Comparison of ENCODE assay signal across 10 mouse cellular contexts in the genomic region with DNA sequence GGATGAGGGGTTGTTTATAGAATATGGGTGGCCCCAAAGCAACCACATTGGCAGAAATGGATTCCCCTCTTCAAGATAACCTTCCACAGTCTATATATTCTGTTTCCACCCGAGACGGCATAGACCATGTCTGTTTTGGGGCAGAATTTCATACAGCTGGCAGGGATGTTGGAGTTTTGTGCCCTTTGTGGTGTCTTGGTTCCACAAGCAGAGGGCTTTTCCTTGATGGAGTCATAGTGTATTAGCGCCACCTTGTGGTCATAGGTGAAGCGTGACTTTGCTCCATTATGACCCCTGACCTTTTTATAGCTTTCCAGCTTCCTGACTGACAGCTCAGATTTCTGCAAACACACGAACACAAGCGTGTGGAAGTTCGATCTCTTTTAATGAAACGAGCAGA. TPM values are rescaled to one million over a fixed set of nuclear protein-coding genes. Genes with fewer than 3 reads are reported as not detected.
A peak's percentile ranks its signal among the peaks of the same experiment; 100 is the strongest.
DNase-seq lines count a peak whose midpoint lies in the region; ATAC-seq and TF ChIP-seq lines count a peak whose summit lies in the region.
"Had no signal": no experiment of that assay in that cellular context is flagged by ENCODE, and none has a peak within 500 bp of the region (broad histone marks: within the 10 kb centered on the region; RNA-seq: fewer than 3 reads in every experiment).

No protein-coding gene starts in this region.

- no peak for TF ChIP-seq EP300 in heart, postnatal 0 days (IDR thresholded peaks at IDR 0.05; ENCODE audit: low read depth)

- no peak overlapping the region for H3K4me3 ChIP-seq in heart, postnatal 0 days (ENCODE audit: low read depth, low read length)
- no peak overlapping the region for H3K4me3 ChIP-seq in heart, embryonic 12.5 days
- H3K4me3 ChIP-seq: embryonic facial prominence, embryonic 15.5 days; megakaryocyte, embryonic 14.5 days had no signal

- no peaks in the 10 kb centered on the region for H3K9me3 ChIP-seq in heart, postnatal 0 days (replicated peaks; ENCODE audit: control insufficient read depth, low read length)
- H3K9me3 ChIP-seq in heart, embryonic 12.5 days (replicated peaks): no peaks in the 10 kb centered on the region
- H3K9me3 ChIP-seq: embryonic facial prominence, embryonic 15.5 days; megakaryocyte, embryonic 14.5 days had no signal

- no peaks in the 10 kb centered on the region for H3K27me3 ChIP-seq in heart, postnatal 0 days (ENCODE audit: control insufficient read depth, insufficient read depth, low read length)
- H3K27me3 ChIP-seq in heart, embryonic 12.5 days (replicated peaks): no peaks in the 10 kb centered on the region
- H3K27me3 ChIP-seq: embryonic facial prominence, embryonic 15.5 days had no signal

- 8% methylated on average over 8 of the region's 8 CpGs for WGBS in heart, postnatal 0 days
- 11% methylated on average over 8 of the region's 8 CpGs for WGBS in heart, embryonic 12.5 days

- ATAC-seq in heart, postnatal 0 days (ENCODE audit: insufficient read depth, low read depth): no peak
- no peak for ATAC-seq in heart, embryonic 12.5 days (ENCODE audit: insufficient number of reproducible peaks, low FRiP score)

- peak; percentile 80 for DNase-seq in heart, postnatal 0 days (ENCODE audit: low spot score)
- peak; percentile 53 to 55 for DNase-seq in B cell, adult 2 months
- DNase-seq in T-cell, adult 2 months (ENCODE audit: low spot score): peak; percentile 43
- DNase-seq in embryo, embryonic 10.5 days (ENCODE audit: low spot score): peak; percentile 91
- DNase-seq in kidney, adult 9 months: peak; percentile 64
- peak; percentile 28 for DNase-seq in lung, postnatal 25 days (ENCODE audit: low spot score)
- no peak for DNase-seq in right cerebral cortex, postnatal 10 days (ENCODE audit: low spot score in 2 of 2)

- no peaks in the 10 kb centered on the region for H3K36me3 ChIP-seq in heart, postnatal 0 days (replicated peaks; ENCODE audit: control insufficient read depth, insufficient read depth, low read length)
- no peaks in the 10 kb centered on the region for H3K36me3 ChIP-seq in heart, embryonic 12.5 days
- H3K36me3 ChIP-seq: embryonic facial prominence, embryonic 15.5 days had no signal

- no peak overlapping the region for H3K27ac ChIP-seq in heart, postnatal 0 days (ENCODE audit: low read depth)
- no peak overlapping the region for H3K27ac ChIP-seq in heart, embryonic 12.5 days (ENCODE audit: poor library complexity, severe bottlenecking)
- H3K27ac ChIP-seq: embryonic facial prominence, embryonic 15.5 days had no signal

- no peaks in the 10 kb centered on the region for H3K4me1 ChIP-seq in heart, postnatal 0 days (ENCODE audit: control insufficient read depth, insufficient read depth)
- H3K4me1 ChIP-seq in heart, embryonic 12.5 days (replicated peaks): no peaks in the 10 kb centered on the region
- H3K4me1 ChIP-seq: embryonic facial prominence, embryonic 15.5 days; megakaryocyte, embryonic 14.5 days had no signal

- no peak overlapping the region for H3K4me2 ChIP-seq in heart, postnatal 0 days (ENCODE audit: low read depth, low read length)
- H3K4me2 ChIP-seq in heart, embryonic 12.5 days: no peak overlapping the region
- H3K4me2 ChIP-seq: embryonic facial prominence, embryonic 15.5 days had no signal

- no peak overlapping the region for H3K9ac ChIP-seq in heart, postnatal 0 days (replicated peaks; ENCODE audit: low read depth, low read length)
- no peak overlapping the region for H3K9ac ChIP-seq in heart, embryonic 12.5 days
- H3K9ac ChIP-seq: embryonic facial prominence, embryonic 15.5 days had no signal

- peak; percentile 82 for TF ChIP-seq CTCF in heart, postnatal 0 days (IDR thresholded peaks at IDR 0.05; ENCODE audit: low read depth)

RNA-seq across cellular contexts. Expression of a gene that starts 19.8 kb away (rescaled TPM):
- total RNA-seq in heart, postnatal 0 days (2014; rRNA removed; ENCODE audit: low replicate concordance): not detected in 2 replicates
- 0.14 and 0.45 TPM in 2 replicates for polyA plus RNA-seq in heart, postnatal 0 days (2015; fragmentation: Nextera tagmentation; extraction: Ambion mirVana)
- polyA plus RNA-seq in heart, embryonic 12.5 days (2016; fragmentation: Nextera tagmentation; extraction: Ambion mirVana): 0.11 and 0.68 TPM in 2 replicates

RNA-seq across cellular contexts. Expression of a gene that starts 23.4 kb away (rescaled TPM):
- total RNA-seq in heart, postnatal 0 days (2014; rRNA removed; ENCODE audit: low replicate concordance): 11.2 and 15.8 TPM in 2 replicates
- polyA plus RNA-seq in heart, postnatal 0 days (2015; fragmentation: Nextera tagmentation; extraction: Ambion mirVana): 13.0 and 14.2 TPM in 2 replicates
- polyA plus RNA-seq in heart, embryonic 12.5 days (2016; fragmentation: Nextera tagmentation; extraction: Ambion mirVana): 18.8 and 20.7 TPM in 2 replicates

RNA-seq across cellular contexts. Expression of a gene that starts 23.5 kb away (rescaled TPM):
- total RNA-seq in heart, postnatal 0 days (2014; rRNA removed; ENCODE audit: low replicate concordance): 73.7 and 73.8 TPM in 2 replicates
- 104 and 108 TPM in 2 replicates for polyA plus RNA-seq in heart, postnatal 0 days (2015; fragmentation: Nextera tagmentation; extraction: Ambion mirVana)
- 146 and 153 TPM in 2 replicates for polyA plus RNA-seq in heart, embryonic 12.5 days (2016; fragmentation: Nextera tagmentation; extraction: Ambion mirVana)

RNA-seq across cellular contexts. Expression of a gene that starts 42.5 kb away (rescaled TPM):
- total RNA-seq in heart, postnatal 0 days (2014; rRNA removed; ENCODE audit: low replicate concordance): 0.46 and 2.4 TPM in 2 replicates
- 2.0 and 2.2 TPM in 2 replicates for polyA plus RNA-seq in heart, postnatal 0 days (2015; fragmentation: Nextera tagmentation; extraction: Ambion mirVana)
- 6.5 TPM in 2 replicates for polyA plus RNA-seq in heart, embryonic 12.5 days (2016; fragmentation: Nextera tagmentation; extraction: Ambion mirVana)

Comparison
In these comparisons a context has a peak if more than half of its experiments do, and no peak if none do; other contexts are left out.
1. DNase-seq: peak in heart, postnatal 0 days (single experiment), B cell, adult 2 months (2 of 2), T-cell, adult 2 months (single experiment), embryo, embryonic 10.5 days (single experiment), kidney, adult 9 months (single experiment) and lung, postnatal 25 days (single experiment); none in right cerebral cortex, postnatal 10 days (0 of 2).